Mouse (Mus musculus): Measurements from ENCODE around the gene Zfp217.

DNA sequence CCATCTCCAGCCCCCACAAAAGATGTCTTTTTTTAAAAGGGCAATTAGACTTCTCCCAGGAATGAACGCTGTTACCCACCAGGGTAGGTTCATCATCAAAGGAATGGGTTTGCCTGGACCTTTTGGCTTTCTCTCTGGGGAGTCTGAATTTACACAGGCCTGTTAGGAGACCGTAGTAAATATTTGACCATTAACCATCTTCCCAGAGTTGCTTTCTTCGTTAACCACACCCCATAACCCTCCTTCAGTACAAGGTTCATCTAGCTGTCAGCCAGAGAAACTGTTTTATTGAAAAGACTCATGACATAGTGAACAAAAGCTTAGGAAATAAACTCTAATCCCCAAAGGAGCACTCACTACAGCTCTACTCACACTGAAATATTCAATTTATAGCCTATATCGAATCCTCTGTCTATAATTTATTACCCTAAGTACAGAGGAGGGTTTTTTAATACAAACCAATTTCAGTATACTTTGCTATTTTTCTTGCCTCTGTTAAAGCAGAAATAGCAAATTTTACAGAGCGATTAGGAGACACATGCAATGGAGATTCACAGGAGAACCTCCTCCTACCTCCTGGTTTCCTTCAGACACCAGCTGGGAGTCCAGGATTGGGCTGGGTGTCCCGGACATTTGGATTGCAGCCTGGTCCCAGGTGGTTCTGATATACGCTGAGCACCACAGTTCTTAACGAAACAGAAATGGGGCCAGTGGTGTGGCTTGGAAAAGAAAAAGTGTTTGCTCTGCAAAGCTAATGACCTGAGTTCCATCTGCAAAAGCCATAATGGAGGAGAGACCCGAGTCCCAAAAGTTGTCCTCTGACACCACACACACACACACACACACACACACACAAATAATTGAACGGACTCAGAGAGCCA, 56.1 kb downstream of the Zfp217 start:
- TF ChIP-seq GATA1 (IDR thresholded peaks at IDR 0.05; ENCODE audit: low read length), result no peak
- TF ChIP-seq TAL1 (IDR thresholded peaks at IDR 0.05; ENCODE audit: low read length), result no peak

All from erythroblast, embryonic 14.5 days (primary cell).